Mouse (Mus musculus): ENCODE measurements around the gene Nkpd1. TPM values are rescaled to one million over a fixed set of nuclear protein-coding genes. Genes with fewer than 3 reads are reported as not detected.

Gene Nkpd1
- under 1 TPM in 2 of 26 experiments, not detected in 24; 0.33 to 0.51 TPM for total RNA-seq (2018; cell fraction: chromatin; rRNA removed)
- total RNA-seq (2018; cell fraction: cytosol; rRNA removed): not detected
- under 1 TPM in 1 of 26 experiments, not detected in 25; 0.25 TPM for total RNA-seq (2018; cell fraction: nucleus; rRNA removed)
- not detected in 3 replicates for polyA plus RNA-seq (2018)

GRCm38 (mm10) chr7:19517652-19518365 lies at the start of gene Nkpd1:
TSS of gene Nkpd1 (plus strand) at chr7:19517838.
- H3K79me2 ChIP-seq (ENCODE audit: inconsistent target): no peaks in the 10 kb centered on the region
- H3K36me3 ChIP-seq (ENCODE audit: inconsistent target): no peaks in the 10 kb centered on the region
- H3K27ac ChIP-seq: no peak within 1 kb of the TSS
- WGBS (ENCODE audit: missing documents): 3% methylated on average over 24 of the region's 29 CpGs
- no peak within 1 kb of the TSS for H3K4me3 ChIP-seq (ENCODE audit: inconsistent target)

- H3K79me2 ChIP-seq (ENCODE audit: inconsistent target): no peaks in the 10 kb centered on the region
- H3K36me3 ChIP-seq (ENCODE audit: inconsistent target): no peaks in the 10 kb centered on the region
- H3K27ac ChIP-seq: no peak overlapping the region
- WGBS (ENCODE audit: missing documents): 34% methylated on average over 12 of the region's 12 CpGs
- H3K4me3 ChIP-seq (ENCODE audit: inconsistent target): no peak overlapping the region
Observed at GRCm38 (mm10) chr7:19468279-19468678, 49.4 kb upstream of the Nkpd1 start.

- H3K27ac ChIP-seq: no peak overlapping the region
- H3K4me3 ChIP-seq (ENCODE audit: inconsistent target): no peak overlapping the region
- H3K79me2 ChIP-seq (ENCODE audit: inconsistent target): no peaks in the 10 kb centered on the region
- 97% methylated on average over 14 of the region's 23 CpGs for WGBS (ENCODE audit: missing documents)
- no peaks in the 10 kb centered on the region for H3K36me3 ChIP-seq (ENCODE audit: inconsistent target)
Observed at GRCm38 (mm10) chr7:19469404-19469803, 48.2 kb upstream of the Nkpd1 start.

- 87% methylated on average over 13 of the region's 14 CpGs for whole genome bisulfite sequencing (ENCODE audit: missing documents)
- Histone ChIP-seq H3K36me3 (ENCODE audit: inconsistent target) (no peaks in the 10 kb centered on the region), H3K4me3 (ENCODE audit: inconsistent target) (no peak overlapping the region), H3K27ac (no peak overlapping the region), H3K79me2 (ENCODE audit: inconsistent target) (no peaks in the 10 kb centered on the region)
Observed at GRCm38 (mm10) chr7:19470308-19470707, 47.3 kb upstream of the Nkpd1 start.

- H3K79me2 ChIP-seq (ENCODE audit: inconsistent target): no peaks in the 10 kb centered on the region
- WGBS (ENCODE audit: missing documents): 6% methylated on average over 4 of the region's 4 CpGs
- H3K36me3 ChIP-seq (ENCODE audit: inconsistent target): no peaks in the 10 kb centered on the region
- H3K4me3 ChIP-seq (ENCODE audit: inconsistent target): no peak overlapping the region
- H3K27ac ChIP-seq: no peak overlapping the region
Observed at GRCm38 (mm10) chr7:19472403-19472802, 45.2 kb upstream of the Nkpd1 start.

GRCm38 (mm10) chr7:19473875-19474443 lies 43.7 kb upstream of the Nkpd1 start:
- Histone ChIP-seq H3K27ac (no peak overlapping the region), H3K36me3 (ENCODE audit: inconsistent target) (no peaks in the 10 kb centered on the region), H3K4me3 (ENCODE audit: inconsistent target) (no peak overlapping the region; the same call in 1 of the 2 replicates), H3K79me2 (ENCODE audit: inconsistent target) (no peaks in the 10 kb centered on the region)
- under 1% methylated on average over 79 of the region's 89 CpGs for whole genome bisulfite sequencing (ENCODE audit: missing documents)

- H3K27ac ChIP-seq: no peak overlapping the region
- H3K36me3 ChIP-seq (ENCODE audit: inconsistent target): no peaks in the 10 kb centered on the region
- no peak overlapping the region for H3K4me3 ChIP-seq (ENCODE audit: inconsistent target)
- no peaks in the 10 kb centered on the region for H3K79me2 ChIP-seq (ENCODE audit: inconsistent target)
- 85% methylated on average over 2 of the region's 2 CpGs for WGBS (ENCODE audit: missing documents)
Observed at GRCm38 (mm10) chr7:19477084-19477483, 40.6 kb upstream of the Nkpd1 start.

GRCm38 (mm10) chr7:19477624-19478384 lies 39.8 kb upstream of the Nkpd1 start:
- Histone ChIP-seq H3K4me3 (ENCODE audit: inconsistent target) (no peak overlapping the region), H3K36me3 (ENCODE audit: inconsistent target) (no peaks in the 10 kb centered on the region), H3K27ac (no peak overlapping the region), H3K79me2 (ENCODE audit: inconsistent target) (no peaks in the 10 kb centered on the region)
- WGBS (ENCODE audit: missing documents): 67% methylated on average over 14 of the region's 14 CpGs

GRCm38 (mm10) chr7:19483281-19483680 lies 34.4 kb upstream of the Nkpd1 start:
- 89% methylated on average over 8 of the region's 8 CpGs for WGBS (ENCODE audit: missing documents)
- Histone ChIP-seq H3K4me3 (ENCODE audit: inconsistent target) (no peak overlapping the region), H3K27ac (no peak overlapping the region), H3K36me3 (ENCODE audit: inconsistent target) (no peaks in the 10 kb centered on the region), H3K79me2 (ENCODE audit: inconsistent target) (no peaks in the 10 kb centered on the region)

GRCm38 (mm10) chr7:19485488-19485887 lies 32.1 kb upstream of the Nkpd1 start:
- H3K79me2 ChIP-seq (ENCODE audit: inconsistent target): no peaks in the 10 kb centered on the region
- no peak overlapping the region for H3K27ac ChIP-seq
- H3K4me3 ChIP-seq (ENCODE audit: inconsistent target): no peak overlapping the region
- 100% methylated on average over 1 of the region's 1 CpGs for WGBS (ENCODE audit: missing documents)
- no peaks in the 10 kb centered on the region for H3K36me3 ChIP-seq (ENCODE audit: inconsistent target)

GRCm38 (mm10) chr7:19486549-19486948 lies 31.1 kb upstream of the Nkpd1 start:
- Histone ChIP-seq H3K4me3 (ENCODE audit: inconsistent target) (no peak overlapping the region), H3K36me3 (ENCODE audit: inconsistent target) (no peaks in the 10 kb centered on the region), H3K27ac (no peak overlapping the region), H3K79me2 (ENCODE audit: inconsistent target) (no peaks in the 10 kb centered on the region)
- 98% methylated on average over 7 of the region's 7 CpGs for WGBS (ENCODE audit: missing documents)

- WGBS (ENCODE audit: missing documents): 96% methylated on average over 30 of the region's 31 CpGs
- H3K79me2 ChIP-seq (ENCODE audit: inconsistent target): no peaks in the 10 kb centered on the region
- H3K36me3 ChIP-seq (ENCODE audit: inconsistent target): no peaks in the 10 kb centered on the region
- H3K27ac ChIP-seq: no peak overlapping the region
- no peak overlapping the region for H3K4me3 ChIP-seq (ENCODE audit: inconsistent target)
Observed at GRCm38 (mm10) chr7:19489525-19489924, 28.1 kb upstream of the Nkpd1 start.

- WGBS (ENCODE audit: missing documents): 14% methylated on average over 25 of the region's 26 CpGs
- Histone ChIP-seq H3K27ac (no peak overlapping the region), H3K36me3 (ENCODE audit: inconsistent target) (no peaks in the 10 kb centered on the region), H3K79me2 (ENCODE audit: inconsistent target) (no peaks in the 10 kb centered on the region), H3K4me3 (ENCODE audit: inconsistent target) (no peak overlapping the region)
Observed at GRCm38 (mm10) chr7:19491731-19492130, 25.9 kb upstream of the Nkpd1 start.

- no peaks in the 10 kb centered on the region for H3K79me2 ChIP-seq (ENCODE audit: inconsistent target)
- WGBS (ENCODE audit: missing documents): 92% methylated on average over 24 of the region's 25 CpGs
- no peaks in the 10 kb centered on the region for H3K36me3 ChIP-seq (ENCODE audit: inconsistent target)
Observed at GRCm38 (mm10) chr7:19494751-19495474, 22.7 kb upstream of the Nkpd1 start.

More at GRCm38 (mm10) chr7:19494751-19495474, 22.7 kb upstream of the Nkpd1 start:
- Histone ChIP-seq H3K4me3 (ENCODE audit: inconsistent target) (no peak overlapping the region), H3K27ac (no peak overlapping the region)

All from macrophage (primary cell).